Mouse (Mus musculus): ENCODE measurements at regions not wholly inside any gene's neighbourhood (a gene's known extent, or its start where the extent isn't known, plus 50 kb on each side); places are given as distances from the start of the nearest gene placed in this dataset.

DNA sequence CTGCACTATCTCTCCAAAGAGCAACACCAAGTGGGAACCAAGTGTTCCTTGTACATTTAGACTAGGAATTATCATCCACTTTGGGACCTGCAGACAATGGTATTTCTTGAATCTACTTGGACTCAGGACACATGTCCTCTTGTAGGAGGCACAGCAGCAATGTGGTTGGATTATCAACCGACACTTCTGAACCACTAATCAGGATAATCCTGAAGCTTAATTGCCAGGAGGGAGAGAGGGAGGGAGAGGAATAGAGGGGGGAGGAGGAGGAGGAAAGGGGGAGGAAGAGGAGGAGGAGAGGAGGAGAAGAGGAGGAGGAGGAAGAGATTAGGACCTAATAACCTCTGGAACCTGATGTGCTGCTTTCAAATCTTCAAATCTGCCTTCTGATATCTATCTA, 167.5 kb downstream of the Trib2 start:
- WGBS (ENCODE audit: insufficient replicate concordance), result 65% methylated on average over 1 of the region's 1 CpGs
- no peaks in the 10 kb centered on the region for H3K27me3 ChIP-seq (ENCODE audit: control insufficient read depth, insufficient read depth, low read length)
- no peak overlapping the region for H3K4me3 ChIP-seq (ENCODE audit: low read depth, low read length)
- no peak overlapping the region for H3K4me2 ChIP-seq
- no peak overlapping the region for H3K9ac ChIP-seq (ENCODE audit: low read depth, low read length)
- H3K9me3 ChIP-seq (replicated peaks; ENCODE audit: control insufficient read depth, low read length), result no peaks in the 10 kb centered on the region
- H3K4me1 ChIP-seq (ENCODE audit: control insufficient read depth, insufficient read depth, low read length), result peaks cover 7% of the 10 kb centered on the region; the same call in 1 of the 2 replicates
- no peaks in the 10 kb centered on the region for H3K36me3 ChIP-seq (ENCODE audit: control insufficient read depth, insufficient read depth, low read length)
- ATAC-seq (replicated peaks; ENCODE audit: insufficient number of reproducible peaks, low FRiP score, low TSS enrichment), result no peak
- no peak overlapping the region for H3K27ac ChIP-seq (ENCODE audit: low read depth, low read length)

DNA sequence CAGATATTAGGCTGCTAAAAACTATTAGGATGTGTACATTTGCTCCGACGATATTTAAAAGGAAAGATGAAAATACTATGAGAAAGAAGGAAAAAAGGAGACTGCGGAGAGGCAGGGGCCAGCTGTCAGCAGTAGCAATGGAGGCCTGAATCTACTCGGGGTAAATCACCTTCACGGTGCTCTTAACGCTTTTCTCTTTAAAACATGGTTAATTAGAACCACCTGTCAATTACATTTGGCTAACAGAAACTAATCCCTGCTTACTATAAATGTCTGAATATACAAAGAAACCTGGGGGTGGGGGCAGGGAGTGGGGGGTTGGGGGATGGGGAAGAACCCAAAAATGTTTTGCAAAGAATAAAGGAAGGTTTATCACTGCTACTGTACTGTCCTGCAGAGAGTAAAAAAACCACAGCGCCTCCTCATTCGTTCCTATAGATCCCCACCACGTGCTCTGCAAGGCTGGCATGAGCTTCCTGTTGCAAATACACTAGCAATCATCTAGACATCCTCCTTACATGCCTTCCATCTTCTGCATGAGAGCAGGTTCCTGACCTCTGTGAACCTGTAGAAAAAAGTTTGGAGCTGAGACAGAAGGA, 172.5 kb downstream of the Trib2 start:
- peaks cover 7% of the 10 kb centered on the region; the same call in 1 of the 2 replicates for H3K4me1 ChIP-seq (ENCODE audit: control insufficient read depth, insufficient read depth, low read length)
- no peak overlapping the region for H3K4me2 ChIP-seq
- no peaks in the 10 kb centered on the region for H3K36me3 ChIP-seq (ENCODE audit: control insufficient read depth, insufficient read depth, low read length)
- 62% methylated on average over 9 of the region's 9 CpGs for WGBS (ENCODE audit: insufficient replicate concordance)
- no peak for ATAC-seq (replicated peaks; ENCODE audit: insufficient number of reproducible peaks, low FRiP score, low TSS enrichment)
- no peak overlapping the region for H3K27ac ChIP-seq (ENCODE audit: low read depth, low read length)
- H3K27me3 ChIP-seq (ENCODE audit: control insufficient read depth, insufficient read depth, low read length), result no peaks in the 10 kb centered on the region
- no peak overlapping the region for H3K9ac ChIP-seq (ENCODE audit: low read depth, low read length)
- no peak overlapping the region for H3K4me3 ChIP-seq (ENCODE audit: low read depth, low read length)
- no peaks in the 10 kb centered on the region for H3K9me3 ChIP-seq (replicated peaks; ENCODE audit: control insufficient read depth, low read length)

DNA sequence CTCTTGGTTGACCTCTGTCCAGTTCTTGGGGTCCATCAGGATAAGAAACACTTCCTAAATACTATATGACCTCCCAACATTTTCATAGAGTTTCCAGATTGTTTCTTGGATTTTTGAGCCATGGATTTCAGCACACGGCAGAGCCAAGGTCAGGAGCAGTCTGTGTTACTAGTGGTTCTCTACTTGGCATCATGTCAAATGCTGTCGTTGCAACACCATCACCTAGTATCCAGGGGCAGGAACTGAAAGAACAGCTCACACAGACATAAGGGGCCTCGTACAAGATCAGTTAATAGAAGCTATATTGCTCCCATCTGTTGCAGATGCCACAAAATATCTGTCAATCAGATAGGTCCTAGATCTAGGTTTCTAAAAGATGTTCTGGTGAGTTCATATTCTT, 173.1 kb downstream of the Trib2 start:
- H3K27me3 ChIP-seq (ENCODE audit: control insufficient read depth, insufficient read depth, low read length), result no peaks in the 10 kb centered on the region
- H3K4me3 ChIP-seq (ENCODE audit: low read depth, low read length), result no peak overlapping the region
- no peak for ATAC-seq (replicated peaks; ENCODE audit: insufficient number of reproducible peaks, low FRiP score, low TSS enrichment)
- no peak overlapping the region for H3K9ac ChIP-seq (ENCODE audit: low read depth, low read length)
- peaks cover 7% of the 10 kb centered on the region; the same call in 1 of the 2 replicates for H3K4me1 ChIP-seq (ENCODE audit: control insufficient read depth, insufficient read depth, low read length)
- H3K4me2 ChIP-seq, result no peak overlapping the region
- H3K9me3 ChIP-seq (replicated peaks; ENCODE audit: control insufficient read depth, low read length), result no peaks in the 10 kb centered on the region
- WGBS (ENCODE audit: insufficient replicate concordance), result 49% methylated on average over 3 of the region's 3 CpGs
- no peak overlapping the region for H3K27ac ChIP-seq (ENCODE audit: low read depth, low read length)
- H3K36me3 ChIP-seq (ENCODE audit: control insufficient read depth, insufficient read depth, low read length), result no peaks in the 10 kb centered on the region

- H3K27ac ChIP-seq (ENCODE audit: low read depth, low read length), result no peak overlapping the region
- 65% methylated on average over 5 of the region's 5 CpGs for WGBS (ENCODE audit: insufficient replicate concordance)
- no peak overlapping the region for H3K4me3 ChIP-seq (ENCODE audit: low read depth, low read length)
- no peaks in the 10 kb centered on the region for H3K27me3 ChIP-seq (ENCODE audit: control insufficient read depth, insufficient read depth, low read length)
- ATAC-seq (replicated peaks; ENCODE audit: insufficient number of reproducible peaks, low FRiP score, low TSS enrichment), result no peak
- H3K4me2 ChIP-seq, result no peak overlapping the region
- no peaks in the 10 kb centered on the region for H3K36me3 ChIP-seq (ENCODE audit: control insufficient read depth, insufficient read depth, low read length)
- no peaks in the 10 kb centered on the region for H3K4me1 ChIP-seq (ENCODE audit: control insufficient read depth, insufficient read depth, low read length)
- H3K9ac ChIP-seq (ENCODE audit: low read depth, low read length), result no peak overlapping the region
- no peaks in the 10 kb centered on the region for H3K9me3 ChIP-seq (replicated peaks; ENCODE audit: control insufficient read depth, low read length)
Measured at GRCm38 (mm10) chr12:15640320-15640719, 176.4 kb downstream of the Trib2 start.

DNA sequence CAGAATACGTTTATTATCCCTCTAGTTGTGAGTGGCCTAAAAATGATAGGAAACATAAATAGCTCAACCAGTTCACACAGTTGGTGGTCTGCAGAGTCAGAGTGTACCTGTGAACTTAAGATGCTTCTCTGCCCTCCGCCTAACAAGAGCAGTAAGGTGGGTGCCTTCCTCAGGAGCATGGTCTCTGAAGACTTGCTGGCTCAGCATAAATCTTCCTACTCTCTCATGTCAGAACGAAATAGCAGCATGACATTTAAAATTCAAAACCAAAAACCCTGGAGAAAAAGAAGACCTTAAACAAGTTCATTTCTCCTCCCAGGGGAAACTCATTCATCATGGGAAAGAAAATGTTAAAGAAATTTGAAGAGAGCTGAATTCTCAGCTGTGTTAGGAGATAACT, 186.8 kb downstream of the Trib2 start:
- Histone ChIP-seq H3K4me1 (ENCODE audit: control insufficient read depth, insufficient read depth, low read length) (no peaks in the 10 kb centered on the region), H3K9me3 (replicated peaks; ENCODE audit: control insufficient read depth, low read length) (no peaks in the 10 kb centered on the region), H3K4me2 (no peak overlapping the region), H3K9ac (ENCODE audit: low read depth, low read length) (no peak overlapping the region), H3K36me3 (ENCODE audit: control insufficient read depth, insufficient read depth, low read length) (no peaks in the 10 kb centered on the region), H3K27ac (ENCODE audit: low read depth, low read length) (no peak overlapping the region), H3K27me3 (ENCODE audit: control insufficient read depth, insufficient read depth, low read length) (no peaks in the 10 kb centered on the region), H3K4me3 (ENCODE audit: low read depth, low read length) (no peak overlapping the region)
- WGBS (ENCODE audit: insufficient replicate concordance), result 76% methylated on average over 3 of the region's 3 CpGs
- no peak for ATAC-seq (replicated peaks; ENCODE audit: insufficient number of reproducible peaks, low FRiP score, low TSS enrichment)

- Histone ChIP-seq H3K27me3 (ENCODE audit: control insufficient read depth, insufficient read depth, low read length) (no peaks in the 10 kb centered on the region), H3K9ac (ENCODE audit: low read depth, low read length) (no peak overlapping the region), H3K36me3 (ENCODE audit: control insufficient read depth, insufficient read depth, low read length) (no peaks in the 10 kb centered on the region), H3K4me1 (ENCODE audit: control insufficient read depth, insufficient read depth, low read length) (no peaks in the 10 kb centered on the region), H3K4me2 (no peak overlapping the region), H3K27ac (ENCODE audit: low read depth, low read length) (no peak overlapping the region), H3K9me3 (replicated peaks; ENCODE audit: control insufficient read depth, low read length) (no peaks in the 10 kb centered on the region), H3K4me3 (ENCODE audit: low read depth, low read length) (no peak overlapping the region)
- no peak for ATAC-seq (replicated peaks; ENCODE audit: insufficient number of reproducible peaks, low FRiP score, low TSS enrichment)
- WGBS (ENCODE audit: insufficient replicate concordance), result 78% methylated on average over 2 of the region's 2 CpGs
Measured at GRCm38 (mm10) chr12:15619521-15619920, 197.2 kb downstream of the Trib2 start.

GRCm38 (mm10) chr12:15617312-15617711, 199.4 kb downstream of the Trib2 start:
- 25% methylated on average over 1 of the region's 1 CpGs for WGBS (ENCODE audit: insufficient replicate concordance)
- Histone ChIP-seq H3K9me3 (replicated peaks; ENCODE audit: control insufficient read depth, low read length) (no peaks in the 10 kb centered on the region), H3K27ac (ENCODE audit: low read depth, low read length) (peak overlapping the region; percentile 70), H3K9ac (ENCODE audit: low read depth, low read length) (no peak overlapping the region), H3K4me2 (no peak overlapping the region), H3K27me3 (ENCODE audit: control insufficient read depth, insufficient read depth, low read length) (no peaks in the 10 kb centered on the region), H3K36me3 (ENCODE audit: control insufficient read depth, insufficient read depth, low read length) (no peaks in the 10 kb centered on the region), H3K4me3 (ENCODE audit: low read depth, low read length) (no peak overlapping the region), H3K4me1 (ENCODE audit: control insufficient read depth, insufficient read depth, low read length) (no peaks in the 10 kb centered on the region)
- ATAC-seq (replicated peaks; ENCODE audit: insufficient number of reproducible peaks, low FRiP score, low TSS enrichment), result peak; percentile 63; the same call in 1 of the 2 replicates

DNA sequence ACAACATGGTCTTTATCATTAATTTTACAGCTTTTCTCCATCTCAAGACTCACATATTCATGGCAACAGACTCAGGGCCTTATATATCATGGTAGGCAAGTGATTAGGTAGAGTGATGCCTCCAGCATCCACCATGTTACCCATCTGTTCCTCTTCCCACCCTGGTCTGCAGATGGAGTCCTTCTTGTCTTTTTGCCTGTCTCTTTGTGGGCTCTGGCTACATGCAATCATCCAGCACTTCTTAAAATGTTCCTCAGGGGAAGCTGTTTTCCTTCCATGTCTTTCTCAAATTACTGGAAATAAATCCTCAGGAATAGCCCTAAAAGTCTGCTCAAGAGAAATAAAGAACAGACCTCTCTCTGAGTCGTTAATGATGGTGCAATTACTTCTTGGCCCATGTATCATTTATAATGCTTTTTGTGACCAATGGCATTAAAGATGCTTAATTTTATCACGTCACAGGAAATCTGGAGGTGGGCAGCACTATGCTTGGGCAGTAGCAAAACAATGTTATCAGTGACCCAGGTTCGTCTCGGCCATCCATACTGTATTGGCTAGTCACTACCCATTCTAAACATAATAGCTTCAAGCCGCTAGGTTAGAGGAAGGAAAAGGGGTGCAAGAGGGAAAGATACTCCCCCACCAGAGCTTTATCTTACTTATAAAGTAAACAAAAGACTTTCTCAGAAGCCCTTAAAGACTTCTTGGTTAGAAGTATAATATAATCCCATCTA, 204.7 kb downstream of the Trib2 start:
- Histone ChIP-seq H3K4me2 (no peak overlapping the region), H3K4me1 (ENCODE audit: control insufficient read depth, insufficient read depth, low read length) (peaks cover 5% of the 10 kb centered on the region), H3K36me3 (ENCODE audit: control insufficient read depth, insufficient read depth, low read length) (no peaks in the 10 kb centered on the region), H3K4me3 (ENCODE audit: low read depth, low read length) (no peak overlapping the region), H3K27me3 (ENCODE audit: control insufficient read depth, insufficient read depth, low read length) (no peaks in the 10 kb centered on the region), H3K27ac (ENCODE audit: low read depth, low read length) (no peak overlapping the region), H3K9ac (ENCODE audit: low read depth, low read length) (no peak overlapping the region), H3K9me3 (replicated peaks; ENCODE audit: control insufficient read depth, low read length) (no peaks in the 10 kb centered on the region)
- ATAC-seq (replicated peaks; ENCODE audit: insufficient number of reproducible peaks, low FRiP score, low TSS enrichment), result no peak
- 58% methylated on average over 5 of the region's 5 CpGs for WGBS (ENCODE audit: insufficient replicate concordance)

DNA sequence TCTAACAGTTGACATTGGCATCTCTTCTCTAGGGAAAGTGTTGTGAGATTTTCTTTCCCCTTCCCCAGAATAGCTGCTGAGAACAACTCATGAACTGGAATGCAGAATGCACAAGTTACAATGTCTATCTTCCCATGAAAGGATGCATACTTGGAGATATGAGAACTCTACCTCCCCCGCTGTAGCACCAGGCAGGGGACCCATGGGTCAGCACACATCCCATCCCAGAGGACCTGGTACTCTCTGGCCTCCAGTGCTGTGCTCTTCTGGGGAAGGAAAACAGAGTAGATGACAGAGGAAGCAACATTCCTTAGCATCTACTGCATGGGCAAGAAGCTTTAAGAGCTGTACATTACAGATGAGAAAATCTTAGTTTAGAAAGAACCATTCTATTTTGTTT, 209.6 kb downstream of the Trib2 start:
- ATAC-seq (replicated peaks; ENCODE audit: insufficient number of reproducible peaks, low FRiP score, low TSS enrichment), result no peak
- 64% methylated on average over 1 of the region's 1 CpGs for WGBS (ENCODE audit: insufficient replicate concordance)
- Histone ChIP-seq H3K9me3 (replicated peaks; ENCODE audit: control insufficient read depth, low read length) (no peaks in the 10 kb centered on the region), H3K9ac (ENCODE audit: low read depth, low read length) (no peak overlapping the region), H3K27me3 (ENCODE audit: control insufficient read depth, insufficient read depth, low read length) (no peaks in the 10 kb centered on the region), H3K4me1 (ENCODE audit: control insufficient read depth, insufficient read depth, low read length) (peaks cover 6% of the 10 kb centered on the region), H3K36me3 (ENCODE audit: control insufficient read depth, insufficient read depth, low read length) (no peaks in the 10 kb centered on the region), H3K4me2 (no peak overlapping the region), H3K27ac (ENCODE audit: low read depth, low read length) (no peak overlapping the region), H3K4me3 (ENCODE audit: low read depth, low read length) (no peak overlapping the region)
